Mouse (Mus musculus) layer of hippocampus, adult 8-10 months (tissue): ENCODE results near the gene Fgfr1op. TPM values are rescaled to one million over a fixed set of nuclear protein-coding genes. Genes with fewer than 3 reads are reported as not detected.
"Not testable (repeated sequence)": the region's sequence is repeated elsewhere in the genome, so short reads cannot be mapped to it uniquely, and the experiment has no call there.

Experiments used
- DNase-seq, 2 experiments: peaks; one replicate each; pipeline ENCODE4 v3.0.0; 2022; ENCODE audit warnings: low spot score in 2 of 2
- total RNA-seq, 4 experiments: library from RNA; stranded (reverse); gene quantifications; 2 replicates each; pipeline ENCODE4 v1.2.4; 2022

Gene Fgfr1op
- total RNA-seq, 4 experiments from 2014 or later: 15.6 to 22.5 (median 18.0) TPM

DNA sequence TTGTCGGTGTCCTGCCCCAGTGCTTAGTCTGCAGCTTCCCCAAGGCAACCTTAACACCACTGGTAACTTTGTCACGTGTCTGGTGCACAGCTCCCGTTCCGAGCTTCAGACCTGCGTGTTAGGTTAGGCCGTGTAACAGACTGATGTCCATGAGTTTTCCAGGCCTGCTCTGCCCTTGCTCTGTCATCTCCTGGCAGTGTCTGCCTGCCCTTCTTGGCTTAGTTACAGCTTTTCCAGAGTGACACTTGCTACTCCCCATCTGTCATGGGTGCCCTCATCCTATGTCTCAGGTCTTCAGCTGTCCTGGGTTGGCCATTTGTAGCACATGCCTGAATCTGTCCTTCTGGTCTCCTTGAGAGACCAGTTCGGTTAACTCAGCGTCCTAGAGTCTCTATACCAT is 2.1 kb downstream of the Fgfr1op start:
- DNase-seq: not testable (repeated sequence)

DNA sequence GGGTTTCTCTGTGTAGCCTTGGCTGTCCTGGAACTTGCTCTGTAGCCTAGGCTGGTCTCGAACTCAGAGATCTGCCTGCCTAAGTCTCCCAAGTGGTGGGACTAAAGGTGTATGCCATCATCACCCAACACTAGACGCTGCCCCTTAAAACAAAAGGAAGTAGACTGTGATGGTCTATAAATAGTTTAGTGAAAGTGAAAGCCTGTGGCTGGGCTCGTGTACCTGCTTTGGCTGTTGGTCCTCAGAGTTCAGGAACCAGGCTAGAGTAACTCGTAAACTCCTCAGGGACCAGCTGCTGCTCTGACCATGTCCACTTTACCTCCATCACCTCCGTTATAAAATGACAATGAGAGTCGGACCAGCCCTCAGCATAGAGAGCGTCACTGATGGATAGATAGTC is 5.0 kb downstream of the Fgfr1op start:
- no peak for DNase-seq

DNA sequence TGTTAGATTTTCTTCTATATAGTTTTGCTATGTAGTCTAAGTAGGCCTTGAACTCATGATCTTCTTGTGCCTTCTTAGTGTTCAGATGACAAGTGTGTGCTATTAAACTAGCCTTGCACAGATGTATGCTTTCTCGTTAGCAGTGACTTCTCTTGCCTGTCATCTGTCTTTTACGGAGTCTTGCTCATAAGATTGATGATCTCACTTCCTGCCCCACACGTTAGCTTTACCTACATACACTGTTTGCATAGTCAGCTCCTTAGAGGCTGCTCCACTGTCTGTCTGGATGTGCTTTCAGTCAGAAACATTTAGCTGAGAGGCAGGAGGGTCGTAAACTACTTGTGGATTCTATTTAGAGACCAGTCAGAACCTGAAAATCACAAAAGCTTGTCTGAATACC is 5.8 kb downstream of the Fgfr1op start:
- no peak for DNase-seq

DNA sequence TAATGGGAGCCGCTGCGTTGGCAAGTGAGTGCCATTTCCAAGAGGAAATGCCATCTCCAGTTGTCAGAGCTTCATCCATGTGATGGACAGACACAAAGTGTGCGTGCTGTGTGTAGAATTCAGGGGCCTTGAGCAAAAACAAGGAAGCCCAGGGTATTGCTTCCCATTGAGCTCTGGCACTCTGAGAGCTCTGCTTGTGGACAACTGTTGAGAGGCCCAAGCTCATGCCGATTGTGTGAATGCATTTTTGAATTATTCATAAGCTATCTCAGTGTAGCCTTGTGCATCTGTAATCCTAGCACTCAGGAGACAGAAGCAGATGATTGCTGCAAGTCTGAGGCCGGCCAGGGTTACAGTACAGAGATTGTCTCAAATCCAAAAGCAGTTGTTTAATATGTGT is 11.8 kb downstream of the Fgfr1op start:
- no peak for DNase-seq

DNA sequence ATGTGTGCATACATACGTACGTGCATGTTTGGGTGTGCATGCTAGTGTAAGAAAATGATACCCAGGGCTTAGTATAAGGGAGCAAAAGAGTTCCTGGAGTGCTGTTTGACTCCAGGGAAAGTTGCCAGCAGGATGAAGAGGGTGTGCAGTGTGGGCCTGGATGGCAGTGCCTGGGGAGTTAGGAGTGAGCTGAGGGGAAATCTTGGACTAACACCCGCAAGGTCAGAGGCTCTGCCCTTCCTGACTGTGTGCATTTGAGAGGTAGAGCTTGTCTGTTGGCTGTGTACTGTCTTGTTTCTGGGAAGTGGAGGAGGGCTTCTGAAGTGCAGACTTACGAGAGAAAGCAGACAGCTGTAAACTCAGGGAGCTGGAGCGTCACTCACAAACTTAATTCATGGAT is 18.5 kb downstream of the Fgfr1op start:
- no peak for DNase-seq

DNA sequence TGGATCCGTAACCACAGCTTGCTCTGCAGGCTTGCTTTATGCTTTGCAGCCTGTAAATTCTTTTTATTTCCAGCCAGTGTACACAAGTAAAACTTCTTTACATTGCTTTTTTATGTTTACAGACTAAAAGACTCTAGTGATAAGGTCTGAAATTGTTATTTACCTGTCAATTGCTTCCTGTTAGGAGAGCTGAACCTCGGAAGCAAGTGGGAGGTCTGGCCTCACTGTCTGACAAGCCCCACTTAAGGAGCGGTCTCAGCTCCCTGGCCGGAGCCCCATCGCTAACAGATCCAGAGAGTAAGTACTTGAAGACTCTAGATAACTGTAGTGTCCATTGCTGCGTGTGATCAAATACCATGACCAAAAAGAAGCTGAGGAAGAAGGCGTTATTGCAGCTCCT is 18.9 kb downstream of the Fgfr1op start:
- DNase-seq: no peak

DNA sequence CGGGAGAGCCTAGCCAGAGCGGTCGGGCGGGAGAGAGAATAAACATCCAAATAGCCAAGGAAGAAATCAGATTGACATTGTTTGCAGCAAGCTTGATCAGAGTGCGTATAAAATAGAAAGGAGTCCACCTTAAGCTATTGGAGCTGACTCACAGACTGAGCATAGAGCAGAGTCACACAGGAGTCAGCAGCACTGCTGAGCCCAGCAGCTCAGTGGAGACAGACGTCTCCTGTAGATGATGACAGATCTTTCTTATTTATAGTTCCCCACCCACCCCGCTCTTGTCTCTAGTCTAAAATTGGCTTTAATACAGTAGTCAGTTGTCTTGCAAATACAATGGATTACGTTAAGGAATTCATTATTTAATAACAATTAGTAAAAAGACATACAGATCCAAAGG is 28.4 kb downstream of the Fgfr1op start:
- no peak for DNase-seq

DNA sequence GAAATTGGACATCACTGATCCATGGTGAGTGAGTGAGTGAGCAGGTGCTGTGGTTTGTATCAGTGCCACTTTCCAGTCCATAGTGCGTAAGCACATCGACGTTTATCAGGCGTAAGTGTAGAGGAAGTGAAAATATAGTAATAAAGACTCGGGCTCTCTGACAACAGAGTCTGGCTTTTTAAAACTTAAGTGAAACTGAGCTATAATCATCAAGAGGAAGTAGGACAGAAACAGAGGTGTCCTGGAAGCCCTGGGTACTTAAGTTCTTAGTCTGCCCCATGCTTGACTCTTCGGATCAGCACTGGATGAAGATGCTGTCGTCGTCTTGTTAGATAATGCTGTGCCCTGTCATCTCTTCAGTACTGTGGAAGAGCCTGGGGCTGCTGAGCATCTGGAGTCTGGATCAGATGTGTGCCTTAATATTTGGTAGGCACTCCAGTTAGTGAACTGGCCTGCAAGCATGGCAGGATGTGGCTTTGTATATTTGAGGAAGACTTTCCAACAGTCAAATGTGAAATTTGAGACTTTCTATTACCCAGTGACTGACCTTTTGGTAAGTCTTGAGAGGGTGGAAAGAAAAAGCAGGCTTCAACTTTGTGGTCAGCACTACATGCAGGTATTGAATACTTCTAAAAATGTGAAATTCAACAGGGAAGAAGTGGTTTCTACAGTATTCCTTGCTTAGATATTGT is 30.5 kb downstream of the Fgfr1op start:
- no peak for DNase-seq

DNA sequence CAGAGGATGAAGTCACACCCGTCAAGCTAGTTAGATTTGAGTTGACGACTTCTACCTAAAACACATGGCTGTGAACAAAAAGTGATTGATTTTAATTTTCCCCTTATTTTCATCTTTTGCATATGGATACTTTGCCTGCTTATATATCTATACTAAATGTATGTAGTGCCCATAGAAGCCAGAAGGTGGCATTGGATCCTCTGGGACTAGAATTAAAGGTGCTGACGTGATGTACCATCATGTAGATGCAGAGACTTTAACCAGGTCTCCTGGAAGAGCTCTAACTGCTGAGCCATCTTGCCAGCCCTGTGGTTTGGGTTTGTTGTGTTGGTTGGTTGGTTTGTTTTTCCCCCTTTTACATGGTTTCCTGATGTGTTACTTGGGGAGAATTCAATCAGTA is 32.4 kb downstream of the Fgfr1op start:
- DNase-seq: no peak

DNA sequence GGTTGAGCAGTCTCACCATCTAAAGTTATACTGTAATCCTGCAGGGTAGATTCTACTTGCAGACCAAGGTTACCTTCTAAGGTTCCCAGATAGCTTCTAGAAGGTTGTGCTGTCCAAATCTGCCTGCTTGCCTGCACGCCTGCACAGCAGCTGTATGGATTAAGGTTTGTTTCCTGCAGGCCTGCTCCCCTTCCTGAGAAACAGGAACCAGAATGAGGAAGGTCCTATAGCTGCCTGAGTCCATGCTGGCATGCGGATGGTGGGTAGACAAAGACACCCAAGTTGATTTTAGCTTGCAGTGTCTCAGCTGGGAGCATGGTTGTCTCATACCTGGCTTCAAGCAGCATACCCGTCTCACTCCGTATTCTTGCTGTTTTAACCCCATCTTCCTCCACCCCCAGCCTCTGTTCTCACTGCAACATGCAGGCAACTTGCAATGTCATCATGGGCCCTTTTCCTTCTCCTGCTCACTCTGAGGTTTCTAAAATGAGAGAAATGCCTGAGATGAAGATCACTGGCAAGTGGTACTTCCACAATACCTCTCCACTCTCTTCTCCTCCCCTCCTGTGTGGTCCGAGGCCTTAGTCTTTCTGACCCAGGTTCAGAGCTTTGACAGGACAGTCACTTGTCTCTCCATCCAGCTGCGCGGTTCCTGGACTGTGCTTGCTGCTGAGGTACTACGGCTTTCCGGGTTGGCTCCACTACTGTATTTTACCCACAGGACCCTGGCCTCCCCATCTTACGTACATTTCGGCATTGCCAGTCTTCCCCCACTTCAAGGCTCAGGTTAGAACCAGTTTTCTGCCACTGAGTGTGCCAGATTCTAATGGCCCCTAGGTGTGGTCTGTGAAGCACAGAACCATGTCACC is 34.0 kb downstream of the Fgfr1op start:
- DNase-seq: no peak

DNA sequence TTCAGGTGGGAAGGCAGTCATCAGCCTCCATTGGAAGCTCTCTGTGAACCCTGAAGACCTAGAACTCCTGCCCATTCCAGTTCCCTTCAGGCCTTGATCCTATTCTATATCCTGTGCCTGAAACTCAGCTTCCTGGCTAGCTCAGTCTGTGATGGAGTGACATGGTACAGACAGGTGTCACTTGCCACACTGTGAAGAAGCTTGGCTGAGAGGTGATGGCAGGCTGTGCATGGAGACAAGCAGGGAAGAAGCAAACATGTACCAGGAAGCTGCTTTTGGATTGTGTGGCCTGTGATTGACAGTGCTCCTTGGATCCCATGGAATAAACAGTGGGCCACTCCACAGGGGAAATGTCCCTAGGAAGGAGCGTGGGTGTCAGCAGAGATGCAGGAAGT is 34.6 kb downstream of the Fgfr1op start:
- DNase-seq: no peak

DNA sequence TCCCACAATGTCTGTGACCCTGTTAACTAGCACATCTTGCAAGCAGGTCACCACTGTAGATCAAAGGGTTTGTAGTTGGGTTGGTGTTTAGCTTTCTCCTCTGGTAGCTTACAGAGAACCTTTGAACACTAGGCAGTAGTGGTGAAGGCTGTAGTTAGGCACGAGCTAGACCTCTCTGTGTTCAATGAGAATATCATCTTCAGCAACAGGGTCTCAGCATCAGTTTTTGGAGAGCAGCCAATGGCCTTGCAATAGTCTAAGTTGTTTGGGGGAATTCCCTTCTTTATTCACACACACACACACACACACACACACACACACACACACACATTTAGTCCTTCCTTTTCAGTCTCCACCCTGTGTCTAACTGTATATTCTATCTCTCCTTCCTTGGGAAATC is 38.2 kb downstream of the Fgfr1op start:
- DNase-seq: no peak

DNA sequence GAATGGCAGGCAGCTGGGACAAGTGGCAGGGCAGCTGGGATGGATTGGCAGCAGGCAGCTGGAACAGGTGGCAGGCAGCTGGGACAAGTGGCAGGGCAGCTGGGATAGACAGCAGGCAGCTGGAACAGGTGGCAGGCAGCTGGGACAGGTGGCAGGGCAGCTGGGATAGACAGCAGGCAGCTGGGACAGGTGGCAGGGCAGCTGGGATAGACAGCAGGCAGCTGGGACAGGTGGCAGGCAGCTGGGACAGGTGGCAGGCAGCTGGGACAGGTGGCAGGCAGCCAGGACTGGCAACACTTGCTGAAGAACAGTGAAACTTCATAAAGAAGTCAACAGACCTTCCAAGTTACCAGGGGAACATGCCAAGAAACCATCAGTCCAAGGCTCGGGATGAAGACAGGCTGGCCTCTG is 39.9 kb downstream of the Fgfr1op start:
- not testable (repeated sequence) for DNase-seq

DNA sequence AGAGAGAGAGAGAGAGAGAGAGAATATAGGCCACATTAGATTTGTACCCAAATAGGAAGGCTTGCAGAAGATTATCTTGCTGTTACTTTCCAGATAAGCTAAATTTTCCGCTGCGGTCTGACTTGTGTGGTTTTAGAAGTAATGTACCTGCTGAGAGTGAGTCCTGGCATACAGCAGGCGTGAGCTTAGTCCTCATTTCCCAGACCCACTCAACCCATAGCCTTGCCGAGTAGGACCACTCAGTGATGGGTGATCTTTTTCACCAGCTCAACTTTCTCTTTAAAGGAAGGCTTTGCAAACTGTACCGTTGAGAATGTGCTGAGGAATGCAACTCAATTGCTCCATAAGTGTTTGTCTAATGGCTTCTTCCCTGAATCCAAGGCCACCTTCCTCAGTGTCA is 41.4 kb downstream of the Fgfr1op start:
- no peak for DNase-seq

DNA sequence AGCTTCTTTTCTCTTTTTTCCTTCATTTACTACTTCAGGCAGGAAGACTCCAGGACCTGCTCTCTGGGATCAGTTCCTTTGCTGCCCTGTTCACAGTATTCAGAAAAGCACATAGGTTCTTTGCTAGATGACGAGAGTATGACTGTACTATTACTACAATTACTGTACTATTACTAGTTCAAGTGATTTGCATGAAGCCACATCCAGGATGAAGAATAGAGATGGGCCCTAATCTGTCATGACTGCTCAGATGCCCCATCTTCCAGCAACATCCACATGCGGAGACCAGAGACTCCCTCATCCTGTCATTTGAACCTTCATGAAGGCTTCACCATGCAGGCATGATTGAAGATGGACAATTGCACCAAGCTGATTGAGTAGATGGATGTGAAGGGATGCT is 44.4 kb downstream of the Fgfr1op start:
- DNase-seq: no peak

DNA sequence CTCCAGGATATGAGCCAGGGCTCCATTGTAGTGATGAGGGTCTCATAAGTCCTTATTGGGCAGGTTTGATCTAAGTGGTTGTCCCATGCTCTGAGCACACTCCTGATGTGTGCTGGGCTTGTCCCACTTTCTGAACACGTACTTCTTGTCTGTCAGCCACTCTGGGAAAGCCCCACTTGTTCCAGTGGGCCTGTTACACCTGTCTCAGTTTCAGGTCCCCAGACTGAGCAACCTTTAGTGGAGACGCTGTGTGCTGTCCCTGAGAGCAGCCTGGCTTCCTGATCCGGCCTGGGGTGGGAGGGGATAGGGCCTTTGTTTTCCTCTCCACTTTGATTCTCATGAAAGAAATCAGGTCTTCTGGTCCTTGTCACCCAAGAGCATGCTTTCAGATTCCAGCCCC is 44.9 kb downstream of the Fgfr1op start:
- no peak for DNase-seq

DNA sequence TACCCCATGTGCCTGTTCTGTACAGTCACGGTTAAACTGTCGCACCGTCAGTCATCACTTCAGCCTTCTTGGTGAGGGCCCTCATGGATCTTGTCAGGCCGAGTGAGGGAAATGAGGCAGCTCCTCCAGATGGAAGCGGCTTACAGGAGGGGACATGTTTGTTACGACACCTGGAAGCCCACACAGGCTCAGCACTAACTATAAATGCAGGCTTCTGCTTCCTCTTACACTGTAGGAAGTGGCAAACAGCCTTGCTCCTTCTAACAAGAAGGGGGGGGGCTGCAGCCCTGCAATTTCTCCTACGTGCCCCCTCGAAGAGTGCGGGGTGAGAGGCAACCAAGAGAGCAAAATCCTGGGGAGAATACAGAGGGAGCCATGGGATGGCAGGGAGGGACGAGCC is 45.4 kb downstream of the Fgfr1op start:
- no peak for DNase-seq

DNA sequence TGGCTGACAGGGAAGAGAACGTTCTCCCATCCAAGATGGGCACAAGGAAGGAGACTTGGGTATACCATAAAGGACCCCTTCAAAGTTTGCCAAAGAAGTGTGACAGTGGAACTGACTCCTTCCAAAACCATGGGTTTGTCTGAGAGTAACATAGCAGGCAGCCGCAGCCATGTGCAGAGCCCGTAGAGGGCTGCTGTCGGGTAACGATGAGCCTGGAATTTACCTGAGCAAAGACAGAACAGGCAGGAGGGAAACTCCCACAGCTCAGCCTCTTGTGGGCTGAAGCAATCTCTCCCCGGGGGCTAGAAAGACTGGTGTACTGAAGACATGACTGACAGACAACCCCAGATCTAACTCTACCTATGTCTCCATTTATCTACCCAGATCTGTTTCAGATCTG is 46.1 kb downstream of the Fgfr1op start:
- no peak for DNase-seq

DNA sequence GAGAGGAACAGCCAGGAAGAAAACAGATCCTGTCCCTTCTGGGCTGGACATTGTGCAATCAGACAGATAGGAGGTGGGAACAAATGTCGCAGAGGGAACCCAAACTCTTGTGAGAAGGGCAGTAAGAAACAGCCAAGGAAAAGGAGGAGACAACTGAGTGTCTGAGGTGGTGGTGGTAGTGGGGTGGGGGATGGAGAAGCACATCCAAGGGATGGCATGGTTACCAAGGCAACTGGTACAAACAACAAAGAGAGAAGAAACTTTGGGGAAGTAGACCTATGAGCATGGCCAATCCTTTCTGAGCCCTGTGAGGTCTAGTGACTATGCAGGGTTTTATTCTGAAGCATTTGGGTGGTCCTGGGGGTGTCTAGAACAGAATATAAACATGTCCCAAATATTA is 49.1 kb downstream of the Fgfr1op start:
- DNase-seq: no peak

DNA sequence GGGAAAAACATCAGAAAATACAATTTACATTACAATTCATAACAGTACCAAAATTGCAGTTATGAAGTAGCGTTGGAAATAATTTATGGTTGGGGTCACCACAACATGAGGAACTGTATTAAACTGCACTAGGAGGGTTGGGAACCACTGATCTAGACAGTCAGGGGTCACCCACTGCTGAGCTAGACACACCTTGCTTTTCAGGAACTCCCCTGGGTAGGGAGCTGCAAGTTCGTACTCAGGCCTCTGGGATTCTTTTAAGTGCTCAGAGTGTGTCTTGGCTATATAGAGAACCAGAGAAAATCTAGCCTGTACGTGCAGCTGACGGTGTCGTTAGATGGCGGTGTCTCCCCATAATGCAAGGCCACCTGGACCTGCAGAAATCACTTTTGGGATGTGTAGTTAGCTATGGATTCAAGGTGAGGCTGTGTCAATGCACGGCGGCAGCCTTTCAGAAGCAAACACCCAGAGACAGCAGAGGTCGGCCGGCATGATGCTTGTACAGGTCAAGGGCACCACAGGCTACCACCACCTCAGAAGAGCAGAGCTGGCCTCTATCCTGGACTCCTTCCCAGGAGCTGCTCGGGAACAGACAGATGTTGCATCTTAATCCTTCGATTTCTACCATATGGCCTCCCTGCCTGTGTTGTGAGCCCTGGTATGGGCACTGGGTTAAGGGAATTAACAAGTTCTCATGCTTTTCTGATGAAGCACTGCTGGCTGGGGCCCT is 49.9 kb downstream of the Fgfr1op start:
- DNase-seq: no peak

DNA sequence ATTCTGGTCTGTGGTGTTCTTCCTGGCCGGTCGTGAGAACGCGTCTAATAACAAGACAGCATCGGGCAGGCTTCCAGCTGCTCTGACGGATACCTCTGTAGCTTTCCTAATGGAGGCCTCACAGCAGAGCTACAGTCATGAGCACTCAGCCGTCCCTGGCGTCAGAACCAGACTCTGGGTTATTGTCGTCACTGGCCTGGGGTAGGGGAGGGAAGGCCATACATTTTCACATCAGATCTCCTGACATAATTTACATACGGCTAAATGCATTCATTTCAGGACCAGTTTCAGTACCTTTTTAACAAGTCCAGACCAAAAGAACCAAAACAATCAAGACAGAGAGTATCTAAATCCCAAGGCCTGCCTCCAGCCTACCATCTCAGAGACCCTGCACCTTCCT is 57.9 kb downstream of the Fgfr1op start:
- no peak for DNase-seq

DNA sequence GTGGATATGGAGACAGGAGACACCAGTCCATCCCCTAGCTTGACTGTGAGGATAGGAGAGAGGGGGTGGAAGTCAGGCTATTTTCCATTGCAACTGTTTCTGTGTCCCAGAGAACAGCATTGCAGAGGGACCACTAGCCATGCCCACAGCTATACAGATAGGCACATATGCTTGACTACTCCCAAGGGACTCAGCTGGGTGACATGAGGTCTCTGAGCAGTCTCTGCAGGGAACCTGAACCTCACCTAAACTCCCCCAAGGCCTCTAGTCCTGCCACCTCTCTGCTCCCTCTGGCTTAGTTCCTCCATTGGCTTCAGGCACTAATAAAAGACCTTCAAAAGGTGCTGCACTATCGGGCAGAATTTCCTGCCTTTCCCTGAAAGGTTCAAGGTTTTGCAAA is 58.8 kb downstream of the Fgfr1op start:
- DNase-seq: no peak
